Mouse (Mus musculus): ENCODE data around the gene Gm10518.

The Gm10518 gene

DNA sequence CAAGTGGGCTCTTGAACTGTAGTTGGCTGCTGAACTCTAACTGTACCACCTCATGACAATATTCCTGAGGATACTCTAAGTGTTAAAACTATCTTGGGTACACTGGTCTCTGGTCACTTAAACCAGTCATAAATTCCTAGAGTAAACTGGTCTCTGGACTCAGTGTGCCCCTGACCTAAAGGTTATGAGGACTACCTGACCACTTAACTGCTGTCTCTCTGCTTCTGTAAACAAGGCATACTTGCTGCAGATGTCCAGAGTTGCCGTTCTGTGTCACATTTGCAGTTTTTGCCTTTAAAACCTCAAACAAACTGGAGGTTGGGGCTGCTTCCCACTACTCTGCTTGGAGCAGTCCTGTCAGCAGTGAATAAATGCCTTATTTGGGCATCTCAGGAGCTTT is 30.4 kb downstream of the Gm10518 start:
- DNase-seq (ENCODE audit: low spot score in 2 of 2) = no peak

DNA sequence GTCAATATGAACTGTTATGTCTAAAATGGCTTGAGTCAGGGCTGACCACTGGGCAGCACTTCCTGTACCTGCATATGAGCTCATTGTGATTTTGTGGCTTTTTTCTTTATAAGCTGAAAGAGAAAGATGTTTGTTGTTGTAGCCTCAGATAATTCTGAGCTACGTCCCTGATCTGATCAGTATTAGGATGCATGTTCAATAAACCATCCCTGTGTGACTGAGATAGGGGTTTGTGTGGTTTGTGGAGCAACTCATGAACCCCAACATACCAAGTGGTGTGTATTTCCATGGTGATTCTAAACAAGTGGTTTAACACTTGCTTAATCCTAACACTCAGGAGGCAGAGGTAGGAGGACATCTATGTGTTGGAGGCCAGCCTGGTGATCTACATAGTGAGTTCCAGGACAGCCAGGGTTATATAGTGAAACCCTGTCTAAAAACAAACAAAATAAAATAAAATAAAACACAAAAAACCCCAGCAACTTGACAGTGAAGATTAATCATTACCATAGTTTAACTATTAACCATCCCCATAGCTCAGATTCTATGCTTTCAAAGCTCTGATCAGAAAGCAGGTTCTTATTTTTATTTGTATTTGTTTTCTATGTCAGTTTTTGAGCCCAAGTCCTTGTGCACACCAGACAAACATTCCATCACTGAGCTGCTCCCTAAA is 32.7 kb downstream of the Gm10518 start:
- DNase-seq (ENCODE audit: low spot score in 2 of 2) = no peak

DNA sequence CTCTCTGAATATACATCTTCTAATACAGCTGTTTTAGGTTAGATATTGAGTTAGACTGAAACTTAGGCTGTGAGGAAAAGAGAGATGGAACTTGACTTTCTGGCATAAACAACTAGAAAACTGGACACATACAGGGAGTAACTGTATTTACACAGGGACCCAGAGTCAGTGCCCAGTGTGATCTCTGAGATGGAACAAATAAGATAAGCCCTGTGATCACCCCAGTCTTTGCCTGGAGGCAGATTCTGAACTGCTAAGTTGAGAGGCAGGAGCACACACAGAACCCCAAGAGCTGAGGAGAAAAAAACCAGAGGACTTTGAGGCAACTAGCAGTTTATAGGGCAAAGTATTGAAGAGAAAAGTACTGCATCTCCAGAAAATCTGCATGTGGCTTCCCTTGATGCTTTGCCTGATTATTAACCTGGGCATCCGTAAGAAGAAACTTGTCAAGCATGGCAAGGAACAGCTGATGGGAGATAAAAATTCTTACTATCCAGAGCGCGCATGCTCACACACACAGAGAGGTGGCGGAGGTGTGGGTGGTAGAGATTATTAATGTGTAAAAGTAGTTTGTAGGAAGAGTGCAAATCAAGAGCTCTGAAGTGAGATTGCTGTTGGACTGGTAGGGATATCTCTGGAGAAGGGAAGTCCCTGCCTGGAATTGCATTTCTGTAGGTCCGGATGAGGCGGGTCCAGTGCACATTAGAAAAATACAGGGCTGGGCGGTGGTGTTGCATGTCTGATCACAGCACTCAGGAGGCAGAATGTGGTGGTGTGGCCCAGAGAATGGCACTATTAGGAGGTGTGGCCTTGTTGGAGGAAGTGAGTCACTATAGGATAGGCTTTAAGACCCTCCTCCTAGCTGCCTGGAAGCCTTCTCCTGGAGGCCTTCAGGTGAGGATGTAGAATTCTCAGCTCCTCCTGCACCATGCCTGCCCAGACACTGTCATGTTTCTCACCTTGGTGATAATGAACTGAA is 33.5 kb downstream of the Gm10518 start:
- no peak for DNase-seq (ENCODE audit: low spot score in 2 of 2)

DNA sequence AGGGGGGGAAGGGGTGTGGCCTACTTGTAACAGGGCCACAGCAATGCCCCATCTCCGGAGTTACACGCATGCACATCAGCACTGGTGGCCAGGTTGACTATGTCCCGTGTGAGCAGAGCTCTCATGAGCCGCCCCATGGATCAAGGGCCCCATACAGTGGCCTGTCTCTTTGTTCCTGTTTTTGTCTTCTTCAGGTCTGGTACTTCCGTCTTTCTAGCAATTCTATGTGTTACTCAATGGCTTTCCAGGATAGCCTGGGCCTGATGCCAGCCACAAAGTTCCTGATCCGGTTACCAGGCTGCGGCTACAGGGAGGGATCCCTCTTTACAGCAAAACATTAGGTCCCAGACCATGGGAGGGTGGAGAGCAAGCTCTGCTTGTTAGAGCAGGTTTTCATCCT is 39.4 kb downstream of the Gm10518 start:
- peak in 1 of 2 experiments; percentile 33 for DNase-seq (ENCODE audit: low spot score in 2 of 2)

DNA sequence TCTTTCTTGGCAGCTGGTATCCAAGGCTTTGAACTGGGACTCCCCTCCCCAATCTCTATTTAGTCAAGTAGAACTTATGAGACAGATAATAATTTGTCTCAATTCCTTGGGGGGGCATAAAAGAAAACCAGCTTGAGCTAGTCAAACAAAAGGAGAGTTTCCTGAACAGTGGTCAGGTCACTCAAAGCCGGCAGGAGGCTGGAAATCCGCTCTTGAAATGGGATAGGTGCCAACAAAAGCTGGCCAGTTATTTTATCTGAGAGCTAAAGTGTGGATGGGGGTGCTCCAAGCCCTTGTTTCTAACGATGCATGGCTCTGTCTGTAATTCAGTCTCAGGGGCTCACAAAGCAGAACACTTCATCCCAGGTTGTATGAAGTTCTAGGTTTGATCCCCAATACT is 40.8 kb downstream of the Gm10518 start:
- DNase-seq (ENCODE audit: low spot score in 2 of 2) = no peak

DNA sequence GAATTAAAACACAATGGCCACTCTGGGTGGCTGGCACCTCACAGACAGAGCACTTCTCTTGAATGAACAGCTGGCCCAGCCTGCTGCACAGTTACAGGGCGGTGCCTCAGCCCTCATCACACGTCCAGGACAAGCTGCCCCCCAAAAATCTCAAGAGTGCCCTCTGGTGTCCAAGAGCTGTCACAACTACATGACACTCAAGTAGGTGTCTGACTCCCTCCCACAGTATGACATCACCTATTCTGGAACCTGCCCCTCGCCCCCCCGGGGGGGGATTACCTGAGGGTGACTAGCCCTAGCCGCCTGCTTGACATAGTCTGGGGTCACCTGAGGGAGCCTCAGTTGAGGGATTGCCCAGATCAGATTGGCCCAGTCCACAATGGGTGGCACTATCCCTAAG is 41.7 kb downstream of the Gm10518 start:
- DNase-seq (ENCODE audit: low spot score in 2 of 2) = peak; percentile 50 to 77

DNA sequence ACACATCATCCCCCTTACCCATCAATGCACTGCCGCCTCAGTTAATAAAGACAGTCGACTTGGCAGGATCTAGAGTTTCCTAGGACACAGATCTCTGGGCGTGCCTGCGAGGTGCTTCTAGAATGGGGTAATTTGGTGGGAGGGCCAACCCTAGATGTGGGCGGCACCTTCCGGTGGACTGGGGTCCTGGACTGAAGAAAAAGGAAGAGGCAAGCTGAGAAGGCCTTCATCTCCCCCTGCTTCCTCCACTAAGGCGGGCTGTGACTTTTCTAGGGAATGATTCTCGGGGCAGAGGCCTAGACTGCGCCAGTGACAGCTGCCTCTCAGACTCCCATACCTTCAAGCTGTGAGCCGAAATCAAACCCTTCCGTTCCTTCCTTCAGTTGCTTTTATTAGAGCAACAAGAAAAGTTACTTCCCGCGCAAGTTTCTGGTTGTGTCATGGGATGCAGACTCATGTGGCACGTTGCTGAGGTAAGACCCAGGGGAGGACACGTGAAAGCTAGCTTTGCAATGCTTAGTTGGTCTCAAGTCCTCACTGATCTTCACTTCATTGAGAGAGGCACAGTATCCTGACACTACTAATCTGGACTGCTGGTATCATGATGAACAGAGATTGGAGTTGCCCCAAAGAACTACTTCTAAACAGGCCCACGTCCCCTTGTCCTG is 42.8 kb downstream of the Gm10518 start:
- no peak for DNase-seq (ENCODE audit: low spot score in 2 of 2)

DNA sequence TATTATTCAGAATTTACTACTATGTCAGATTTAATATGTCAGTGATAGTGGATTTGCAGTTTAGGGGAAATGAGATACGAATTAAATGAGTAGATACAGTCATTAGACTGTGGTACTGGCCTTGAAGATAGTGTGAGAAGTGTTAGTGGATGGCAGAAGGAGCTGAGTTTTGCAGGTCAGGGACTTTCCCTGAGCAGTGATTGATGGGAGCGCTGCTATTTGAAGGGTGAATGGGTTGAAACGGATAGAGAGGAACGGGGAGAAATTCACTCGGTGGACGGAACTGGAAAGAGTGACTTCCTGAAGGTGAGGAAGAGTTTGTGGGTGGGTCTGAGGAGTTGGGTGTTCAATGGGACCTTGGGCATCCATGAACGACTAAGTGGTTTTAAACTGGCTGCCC is 44.0 kb downstream of the Gm10518 start:
- no peak for DNase-seq (ENCODE audit: low spot score in 2 of 2)

DNA sequence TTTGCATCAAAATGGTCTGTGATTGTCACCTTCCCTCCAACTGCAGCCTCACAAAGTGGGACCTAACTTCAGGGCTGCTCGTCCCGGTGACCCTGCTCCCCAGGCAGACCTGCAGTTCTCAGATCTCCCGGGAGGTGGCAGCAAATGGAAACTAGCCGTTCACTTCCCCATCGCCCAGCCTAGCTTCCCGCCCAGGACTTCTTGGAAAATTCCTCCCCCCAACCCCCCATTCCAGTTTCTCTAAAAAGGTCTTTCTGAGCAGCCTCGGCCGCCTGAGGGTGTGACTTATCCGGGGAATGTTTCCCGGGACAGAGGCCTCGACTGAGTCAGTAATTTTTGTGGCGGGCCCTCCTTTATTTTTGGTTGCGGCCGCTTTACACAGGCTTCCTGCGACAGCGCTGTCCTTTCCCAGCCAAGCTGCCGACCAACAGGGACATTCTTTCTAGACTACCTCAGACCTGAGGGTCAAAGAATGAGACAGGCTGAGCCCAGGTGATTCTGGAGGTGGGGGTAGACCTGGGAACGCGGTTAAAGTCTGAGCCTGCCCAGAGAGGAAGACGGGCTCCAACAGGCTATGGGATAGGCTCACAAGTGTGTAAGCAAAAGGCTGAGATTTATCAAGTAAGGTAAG is 44.7 kb downstream of the Gm10518 start:
- peak; percentile 76 to 94 for DNase-seq (ENCODE audit: low spot score in 2 of 2)

DNA sequence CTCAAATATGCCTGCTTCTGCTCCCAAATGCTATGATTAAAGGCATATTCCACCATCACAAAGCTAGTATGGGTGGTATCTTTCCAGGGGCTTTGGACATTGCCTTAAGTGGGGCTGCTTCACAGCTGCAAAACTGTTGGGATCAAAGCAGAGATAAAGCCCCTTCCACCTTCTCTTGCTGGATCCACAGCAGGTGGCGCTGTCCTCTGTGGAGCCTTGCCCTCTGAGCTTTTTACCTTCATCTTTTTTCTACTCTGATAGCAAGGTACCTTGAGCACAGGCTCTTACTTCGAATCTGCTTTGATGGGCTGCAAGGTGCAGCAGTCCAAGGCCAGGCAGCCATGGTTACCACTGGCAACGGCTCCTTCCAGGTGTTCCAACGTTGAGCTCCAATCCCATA is 50.2 kb downstream of the Gm10518 start:
- DNase-seq (ENCODE audit: low spot score in 2 of 2) = no peak

Data from urinary bladder, postnatal 4 days (tissue).